Mouse (Mus musculus): ENCODE measurements around the gene Sh3glb2. TPM values are rescaled to one million over a fixed set of nuclear protein-coding genes. Genes with fewer than 3 reads are reported as not detected.

Gene Sh3glb2
- total RNA-seq, 2 experiments from 2014 or later: 267 to 316 TPM

Small RNA genes within 50 kb of the gene (microRNA-seq; reads per million reads assigned to microRNA genes)
- gene Gm47292: not detected

Other genes with a start within 250 kb of the Sh3glb2 start
- 100 to 1,000 TPM; 154 to 161 TPM for gene Zer1, start 234.8 kb downstream of the Sh3glb2 start, total RNA-seq (2021)
- 10 to 100 TPM; 48.0 to 63.9 TPM for gene Tbc1d13, start 225.6 kb downstream of the Sh3glb2 start, total RNA-seq (2021)
- gene Endog, start 187.8 kb downstream of the Sh3glb2 start, total RNA-seq (2021): 10 to 100 TPM; 19.3 to 25.0 TPM
- gene Spout1, start 180.9 kb downstream of the Sh3glb2 start, total RNA-seq (2021): 10 to 100 TPM; 36.8 to 37.4 TPM
- gene Kyat1, start 153.5 kb downstream of the Sh3glb2 start, total RNA-seq (2021): 10 to 100 TPM; 14.2 to 15.4 TPM
- 10 to 100 TPM; 59.6 to 62.3 TPM for gene Lrrc8a, start 121.6 kb downstream of the Sh3glb2 start, total RNA-seq (2021)
- gene Gm28035, start 118.8 kb downstream of the Sh3glb2 start, total RNA-seq (2021): 10 to 100 TPM in 1 of 2 experiments, 1 to 10 TPM in 1; 7.8 to 13.6 TPM
- 10 to 100 TPM; 13.8 to 26.5 TPM for gene Phyhd1, start 93.1 kb downstream of the Sh3glb2 start, total RNA-seq (2021)
- not detected for gene Gm28038, start 78.3 kb downstream of the Sh3glb2 start, total RNA-seq (2021)
- 10 to 100 TPM; 22.3 to 28.8 TPM for gene Dolk, start 73.0 kb downstream of the Sh3glb2 start, total RNA-seq (2021)
- 10 to 100 TPM; 17.7 to 26.0 TPM for gene Nup188, start 72.9 kb downstream of the Sh3glb2 start, total RNA-seq (2021)
- gene Miga2, start 4.9 kb upstream of the Sh3glb2 start, total RNA-seq (2021): 100 to 1,000 TPM; 106 to 124 TPM
- 10 to 100 TPM; 24.4 to 27.0 TPM for gene Dolpp1, start 32.9 kb upstream of the Sh3glb2 start, total RNA-seq (2021)
- 10 to 100 TPM; 46.3 to 54.5 TPM for gene Crat, start 56.5 kb upstream of the Sh3glb2 start, total RNA-seq (2021)
- gene Ptpa, start 56.7 kb upstream of the Sh3glb2 start, total RNA-seq (2021): 100 to 1,000 TPM; 175 to 182 TPM
- 10 to 100 TPM; 17.9 to 21.3 TPM for gene Ier5l, start 114.9 kb upstream of the Sh3glb2 start, total RNA-seq (2021)
- 1 to 10 TPM; 3.9 to 8.0 TPM for gene Cstad, start 235.7 kb upstream of the Sh3glb2 start, total RNA-seq (2021)

All from left cerebral cortex, postnatal 36 days (tissue).